Mouse (Mus musculus) gastrocnemius, postnatal 10 days (tissue): Measurements from ENCODE around the gene Casp7. TPM values are rescaled to one million over a fixed set of nuclear protein-coding genes. Genes with fewer than 3 reads are reported as not detected.

Experiments used
- DNase-seq: peaks from one replicate; pipeline ENCODE4 v3.0.0; 2021; ENCODE audit warnings: mixed read lengths
- total RNA-seq, 2 experiments: library from RNA; stranded (reverse); gene quantifications; 2 replicates each; pipeline ENCODE4 v1.2.3; 2021

The Casp7 gene
- total RNA-seq, 2 experiments from 2014 or later: 9.9 to 12.9 TPM

GRCm38 (mm10) chr19:56424606-56425395, 27.9 kb downstream of the Casp7 start:
- no peak for DNase-seq

GRCm38 (mm10) chr19:56425492-56425891, 28.6 kb downstream of the Casp7 start:
- peak; percentile 29 for DNase-seq

DNA sequence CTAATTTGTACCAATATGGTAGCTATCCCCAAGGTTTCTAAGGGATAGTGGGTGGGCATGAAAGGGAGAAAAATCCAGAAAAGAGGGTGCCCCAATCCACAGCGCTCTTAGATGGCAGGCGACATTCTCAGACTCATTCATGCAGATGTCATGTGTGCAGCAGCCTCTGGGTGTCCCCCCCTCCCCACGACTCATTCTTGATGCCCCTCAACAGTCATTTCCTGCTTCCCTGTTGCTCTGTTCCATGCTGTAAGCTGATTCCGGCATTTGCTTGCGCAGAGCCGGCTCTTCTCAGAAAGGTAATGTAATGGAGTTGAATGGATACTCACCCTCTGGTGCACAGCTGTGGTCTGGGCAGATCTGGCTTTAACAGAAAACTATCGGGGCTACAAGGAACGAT, 33.4 kb downstream of the Casp7 start:
- DNase-seq: no peak

DNA sequence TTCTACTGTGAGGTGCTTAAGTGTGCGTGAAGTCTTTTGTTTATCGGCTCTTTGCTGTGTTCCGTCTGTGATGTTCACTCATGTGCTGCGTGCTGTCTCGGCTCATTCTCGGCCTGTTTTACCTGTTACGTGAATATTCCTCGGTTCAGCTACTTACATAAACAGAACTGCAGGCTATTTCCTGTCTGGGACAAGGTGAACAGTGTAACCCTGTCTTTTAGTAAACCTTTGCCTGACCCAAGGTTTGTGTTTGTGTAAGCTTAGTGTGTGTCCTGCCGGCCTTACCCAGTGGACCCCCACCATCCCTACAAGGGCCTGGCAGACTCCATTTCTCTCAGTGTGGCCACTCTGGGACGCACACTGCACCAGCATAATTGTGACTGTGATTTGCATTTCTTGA, 35.8 kb downstream of the Casp7 start:
- DNase-seq: no peak

DNA sequence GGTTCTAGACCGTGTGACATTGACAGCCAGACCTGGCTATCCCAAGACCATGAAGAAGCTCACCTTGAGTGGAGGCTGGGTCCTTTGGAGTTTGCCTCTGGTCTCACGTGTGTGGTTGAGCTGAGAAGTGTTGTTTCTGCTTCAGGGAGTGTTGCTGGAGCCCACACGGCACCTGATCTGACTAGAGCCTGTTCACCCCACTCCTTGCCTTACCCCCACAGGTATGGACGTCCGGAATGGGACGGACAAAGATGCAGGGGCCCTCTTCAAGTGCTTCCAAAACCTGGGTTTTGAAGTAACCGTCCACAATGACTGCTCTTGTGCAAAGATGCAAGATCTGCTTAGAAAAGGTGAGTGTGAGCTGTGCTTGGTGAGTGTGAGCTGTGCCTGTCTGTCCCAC, 36.7 kb downstream of the Casp7 start:
- DNase-seq: no peak

DNA sequence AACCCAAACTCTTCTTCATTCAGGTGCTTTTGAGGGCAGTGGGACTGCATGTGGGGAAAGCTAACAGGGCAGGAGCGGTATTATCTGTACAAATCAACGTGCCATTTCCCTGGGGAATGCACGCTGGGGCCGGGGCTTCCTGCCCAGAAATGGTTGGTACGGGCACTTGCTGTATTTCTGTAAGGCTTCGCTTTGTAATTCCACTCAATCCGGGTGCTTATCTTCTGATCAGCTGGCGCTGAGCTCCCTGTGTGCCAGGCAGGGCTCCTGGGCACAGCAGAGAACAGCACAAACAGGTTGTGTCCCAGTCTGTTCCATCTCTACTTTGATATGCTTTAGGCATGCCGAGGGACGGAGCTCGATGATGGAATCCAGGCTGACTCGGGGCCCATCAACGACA, 39.5 kb downstream of the Casp7 start:
- DNase-seq: no peak

DNA sequence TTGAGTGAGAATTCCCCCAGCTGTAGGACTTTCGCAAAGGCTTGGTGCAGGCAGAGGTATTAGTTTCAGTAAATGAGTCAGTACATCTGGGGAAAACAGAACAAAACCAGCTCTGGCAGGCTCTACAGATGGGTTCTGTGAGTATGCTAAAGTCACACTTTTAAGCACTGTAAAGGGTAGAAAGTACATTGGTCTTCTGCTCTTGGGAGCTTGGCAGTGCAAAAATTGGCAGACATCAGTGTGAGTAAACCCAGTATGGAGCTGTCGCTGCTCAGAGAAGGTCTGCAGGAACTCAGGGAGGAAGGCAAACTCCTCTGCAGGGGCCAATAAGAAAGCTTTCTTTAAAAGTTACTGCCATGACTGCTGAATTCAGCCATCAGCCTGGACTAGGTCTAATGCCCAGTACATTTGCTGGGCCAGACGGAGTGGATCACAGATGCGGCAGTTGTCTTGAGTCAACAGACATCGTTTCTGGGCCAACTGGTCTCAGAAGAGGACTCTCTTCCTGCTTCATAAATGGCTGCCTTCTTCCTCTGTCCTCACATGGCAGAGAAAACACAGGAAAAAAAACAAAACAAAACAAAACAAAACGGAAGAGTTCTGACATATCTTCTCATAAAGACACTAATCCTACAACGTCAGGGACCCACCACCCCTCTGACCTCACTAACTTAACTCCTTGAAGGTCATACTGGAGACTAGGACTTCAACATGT, 41.6 kb downstream of the Casp7 start:
- DNase-seq: no peak

DNA sequence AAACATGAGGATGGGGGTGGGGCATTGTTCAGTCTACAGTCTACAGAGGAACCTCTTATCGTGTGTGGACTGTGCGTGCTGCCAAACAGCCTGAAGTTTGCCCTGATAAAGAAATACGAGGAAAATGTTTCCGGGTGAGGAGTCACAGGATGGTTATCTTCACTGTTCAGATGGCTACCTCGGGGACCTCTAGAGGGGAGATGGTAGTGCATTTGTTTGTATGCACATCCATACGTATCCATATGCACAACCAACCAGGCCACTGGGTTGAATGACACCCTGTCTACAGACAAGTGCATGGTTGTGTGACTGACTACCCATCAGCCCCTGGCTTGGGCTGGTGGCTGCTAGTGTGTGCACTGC, 42.1 kb downstream of the Casp7 start:
- DNase-seq: no peak

- no peak for DNase-seq
These were observed 46.5 kb downstream of the Casp7 start for GRCm38 (mm10) chr19:56443445-56443844.

GRCm38 (mm10) chr19:56448784-56449183, 51.9 kb downstream of the Casp7 start:
- no peak for DNase-seq

GRCm38 (mm10) chr19:56449537-56449936, 52.6 kb downstream of the Casp7 start:
- DNase-seq: no peak

DNA sequence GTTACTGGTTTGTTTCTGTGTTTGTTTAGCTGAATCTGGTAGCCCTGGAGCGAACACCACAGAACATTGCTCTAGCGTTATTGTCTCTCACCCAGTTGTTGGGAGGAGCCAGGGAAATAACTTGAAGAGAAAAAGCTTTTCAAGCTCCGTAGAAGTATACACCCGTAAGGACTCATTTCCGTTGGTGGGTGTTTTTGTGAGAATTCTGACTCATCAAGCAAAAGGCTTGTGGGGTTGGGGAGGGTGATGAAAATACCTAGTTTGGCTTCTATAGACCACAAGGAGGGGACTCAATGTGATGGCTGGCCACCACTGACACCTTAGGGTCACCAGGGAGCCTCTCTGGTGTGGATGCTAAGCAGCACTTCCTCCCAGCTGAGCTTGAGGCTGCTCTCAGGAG, 54.0 kb downstream of the Casp7 start:
- no peak for DNase-seq

DNA sequence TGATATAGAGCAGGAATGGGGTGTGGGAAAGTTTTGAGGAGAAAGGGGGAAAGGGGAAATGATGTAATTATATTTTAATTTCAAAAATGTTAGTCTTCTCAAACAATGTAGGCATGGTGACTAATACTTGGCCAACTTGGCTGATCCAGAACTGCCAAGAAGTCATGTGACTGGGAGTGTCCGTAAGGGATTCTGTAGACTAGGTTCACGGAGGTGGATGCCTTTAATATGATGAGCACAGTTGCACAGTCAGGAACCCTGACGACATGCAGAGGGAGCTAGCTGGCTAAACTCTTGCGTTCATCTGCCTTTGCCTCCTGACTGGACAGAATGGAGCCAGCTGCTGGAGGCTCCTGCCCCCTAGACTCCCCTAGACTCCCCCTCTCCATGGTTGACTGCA, 54.9 kb downstream of the Casp7 start:
- no peak for DNase-seq

- no peak for DNase-seq
These were observed 55.5 kb downstream of the Casp7 start for GRCm38 (mm10) chr19:56452421-56452820.

GRCm38 (mm10) chr19:56454862-56455261, 57.9 kb downstream of the Casp7 start:
- DNase-seq: no peak

- no peak for DNase-seq
These were observed 58.4 kb downstream of the Casp7 start for GRCm38 (mm10) chr19:56455369-56455768.

GRCm38 (mm10) chr19:56457569-56457968, 60.6 kb downstream of the Casp7 start:
- DNase-seq: no peak

DNA sequence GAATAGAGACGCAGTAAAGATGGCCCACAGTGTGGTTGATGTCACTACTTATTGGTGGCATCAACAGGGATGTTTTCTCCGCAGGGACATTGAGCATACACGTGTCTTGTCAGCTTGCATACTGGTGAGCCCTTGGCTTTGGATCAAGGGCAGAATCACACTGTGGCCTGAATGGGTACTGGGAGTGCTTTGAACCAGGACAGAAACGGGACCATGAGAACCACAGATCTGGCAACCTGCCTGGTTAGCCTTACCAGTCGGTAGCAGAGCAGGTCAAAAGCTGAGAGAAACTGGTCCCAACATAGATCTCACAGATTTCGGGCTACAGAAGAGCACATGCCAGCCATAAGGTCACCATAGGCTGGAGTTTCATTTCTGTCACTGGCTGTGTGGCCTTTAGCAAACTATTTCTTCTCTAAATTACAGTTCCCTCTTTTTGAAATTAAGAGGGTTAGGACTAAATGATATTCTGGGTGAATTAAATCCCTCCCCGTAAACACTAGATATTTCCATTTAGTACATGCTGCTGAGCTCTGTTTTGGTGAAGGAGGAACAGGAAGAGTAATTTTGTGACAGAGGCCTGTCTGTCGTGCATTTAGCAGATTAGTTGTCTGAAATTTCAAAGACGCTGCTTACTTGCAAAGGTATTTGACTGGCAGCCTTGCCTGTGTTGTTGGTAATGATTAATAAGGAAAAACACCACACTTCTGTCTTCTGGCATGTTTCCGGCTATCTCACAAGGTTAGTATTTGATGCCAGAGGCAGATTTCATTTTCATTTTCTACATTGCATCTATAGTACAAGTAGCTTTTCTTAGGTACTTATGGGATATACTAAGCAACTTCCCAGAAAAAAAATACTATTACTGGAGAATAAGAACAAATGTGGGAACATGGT, 62.5 kb downstream of the Casp7 start:
- no peak for DNase-seq

GRCm38 (mm10) chr19:56460241-56460640, 63.3 kb downstream of the Casp7 start:
- DNase-seq: no peak

GRCm38 (mm10) chr19:56461522-56462101, 64.7 kb downstream of the Casp7 start, which contains the start of gene Plekhs1:
Gene Plekhs1 (plus strand): TSS chr19:56461640.
- DNase-seq: no peak

DNA sequence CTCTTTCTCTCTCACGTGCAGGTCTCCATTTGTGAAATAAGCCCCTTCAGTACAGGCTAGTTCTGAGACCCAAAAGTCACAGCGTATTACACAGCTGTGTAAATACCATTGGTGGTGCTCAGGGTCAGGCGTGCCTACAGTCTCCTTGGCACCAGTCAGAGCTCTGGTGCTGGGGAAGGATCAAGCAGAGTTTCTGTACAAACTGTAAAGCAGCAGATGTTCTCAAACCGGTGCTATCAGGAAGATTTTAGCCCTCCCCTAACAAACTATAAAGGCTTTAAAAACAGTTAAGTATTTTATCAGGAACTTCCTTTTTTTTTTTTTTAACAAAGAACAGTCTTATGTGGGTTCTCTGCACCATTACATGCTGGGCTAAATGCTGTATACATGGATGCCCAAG, 65.9 kb downstream of the Casp7 start:
- no peak for DNase-seq

DNA sequence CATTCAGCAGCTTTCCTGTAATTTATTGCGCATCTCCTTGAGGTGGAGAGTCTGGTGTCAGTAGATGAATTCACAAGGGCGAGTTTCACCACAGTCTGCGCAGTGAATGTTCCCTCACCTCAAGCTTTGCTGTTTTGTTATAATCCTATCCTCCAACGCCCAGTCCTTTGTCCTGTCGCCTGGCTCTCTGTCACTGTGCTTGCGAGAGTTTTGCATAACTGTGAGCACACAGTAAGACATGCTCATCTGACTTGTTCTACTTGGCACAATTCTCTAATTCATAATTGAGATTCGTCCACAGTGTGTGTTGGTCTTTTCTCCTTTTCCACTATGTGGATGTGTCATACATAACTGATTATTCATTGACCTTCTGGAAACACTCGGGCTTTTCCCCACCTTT, 69.6 kb downstream of the Casp7 start:
- DNase-seq: no peak
